Mouse (Mus musculus) right cerebral cortex, postnatal 10 days (tissue): Measurements from ENCODE around the gene Gm6890.
"Not testable (repeated sequence)": the region's sequence is repeated elsewhere in the genome, so short reads cannot be mapped to it uniquely, and the experiment has no call there.

Experiments
- DNase-seq, 2 experiments: peaks; one replicate each; pipeline ENCODE4 v3.0.0; 2021; ENCODE audit warnings: low spot score in 2 of 2

Gm6890 gene

DNA sequence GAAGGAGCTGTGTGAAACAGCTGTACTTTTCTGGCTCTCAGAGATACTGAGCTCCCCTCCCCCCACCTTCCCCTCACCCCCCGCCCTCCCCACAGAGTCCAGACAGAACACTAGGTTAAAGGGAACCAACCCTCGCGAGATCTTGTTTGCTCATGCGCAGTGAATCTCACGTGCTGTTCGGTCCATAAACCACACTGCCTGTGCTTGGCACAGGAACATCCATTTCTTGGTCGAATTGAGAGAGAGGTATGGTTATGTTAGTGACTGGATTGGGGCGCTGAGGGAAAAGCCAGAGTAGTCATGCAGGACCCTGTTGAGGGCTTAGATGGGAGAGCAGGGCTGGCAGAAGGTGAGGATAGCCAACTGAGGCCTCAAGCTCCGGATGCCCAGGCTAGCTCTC lies at the start of gene Gm6890:
Gm6890 (plus strand) TSS at position 301 of the 400 bp plus-strand sequence.
- not testable (repeated sequence) for DNase-seq

DNA sequence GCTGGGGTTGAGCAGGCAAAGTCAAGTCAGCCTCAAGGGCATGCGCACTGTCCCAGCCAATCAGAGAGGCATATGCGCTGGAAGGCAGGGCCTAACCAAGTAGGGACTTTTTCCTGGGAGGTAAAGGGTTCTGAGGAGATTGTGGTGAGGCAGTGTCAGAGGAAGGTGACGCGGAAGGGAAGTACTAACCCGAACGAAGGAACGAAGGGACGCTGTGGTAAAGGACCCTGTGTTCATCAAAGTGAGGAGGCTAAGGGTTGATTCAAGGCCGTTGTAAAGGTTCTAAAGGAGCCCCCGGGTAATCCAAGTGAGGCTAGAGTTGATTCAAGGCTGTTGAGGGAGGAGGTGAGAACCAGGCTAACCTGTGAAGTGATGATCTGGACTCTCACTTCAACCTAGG lies 14.5 kb upstream of the Gm6890 start:
- not testable (repeated sequence) for DNase-seq

GRCm38 (mm10) chrX:74770715-74771114 lies 30.0 kb downstream of the Gm6890 start:
- not testable (repeated sequence) for DNase-seq
